Mouse (Mus musculus): ENCODE data around the gene Numbl.

Gene Numbl

DNA sequence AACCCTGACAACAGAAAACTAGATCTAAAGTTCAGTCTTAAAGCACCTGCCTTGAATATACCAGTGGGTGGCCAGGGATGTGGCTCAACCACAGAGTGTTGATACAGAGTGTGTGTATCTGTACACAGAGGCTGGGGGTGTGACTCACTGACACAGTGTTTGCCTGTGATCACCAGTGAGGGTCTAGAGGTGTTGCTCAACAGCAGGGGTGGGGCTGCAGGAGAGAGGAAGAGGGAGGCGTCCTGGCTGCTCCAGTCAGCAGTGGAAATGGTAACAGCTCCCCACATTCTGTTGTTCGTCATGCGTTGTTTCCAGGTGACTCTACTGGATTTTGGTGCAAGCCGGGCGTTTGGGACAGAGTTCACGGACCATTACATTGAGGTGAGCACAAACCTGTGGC is 6.3 kb upstream of the Numbl start:
- in situ Hi-C loops (cut with MboI, MseI): no loop called here

DNA sequence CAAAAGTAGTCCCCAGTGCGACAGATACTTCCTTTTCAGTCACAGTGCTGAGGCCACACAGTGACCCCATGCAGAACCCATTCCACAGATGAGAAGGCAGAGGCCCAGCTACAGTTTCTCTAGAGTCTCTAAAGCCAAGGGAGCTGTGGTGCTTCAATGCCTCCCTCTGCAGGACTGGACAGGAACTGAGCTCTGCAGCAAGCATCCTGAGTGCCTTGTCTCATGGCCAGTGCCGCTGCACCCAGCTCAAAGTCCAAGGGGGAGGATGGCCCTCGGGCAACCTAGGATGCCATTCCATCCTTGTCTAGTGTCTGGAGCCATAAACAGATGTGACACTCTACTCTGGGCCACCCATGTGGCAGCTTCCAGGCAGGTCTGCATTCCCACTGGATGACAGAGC is 2.5 kb upstream of the Numbl start:
- in situ Hi-C loops (cut with MboI, MseI): no loop called here

DNA sequence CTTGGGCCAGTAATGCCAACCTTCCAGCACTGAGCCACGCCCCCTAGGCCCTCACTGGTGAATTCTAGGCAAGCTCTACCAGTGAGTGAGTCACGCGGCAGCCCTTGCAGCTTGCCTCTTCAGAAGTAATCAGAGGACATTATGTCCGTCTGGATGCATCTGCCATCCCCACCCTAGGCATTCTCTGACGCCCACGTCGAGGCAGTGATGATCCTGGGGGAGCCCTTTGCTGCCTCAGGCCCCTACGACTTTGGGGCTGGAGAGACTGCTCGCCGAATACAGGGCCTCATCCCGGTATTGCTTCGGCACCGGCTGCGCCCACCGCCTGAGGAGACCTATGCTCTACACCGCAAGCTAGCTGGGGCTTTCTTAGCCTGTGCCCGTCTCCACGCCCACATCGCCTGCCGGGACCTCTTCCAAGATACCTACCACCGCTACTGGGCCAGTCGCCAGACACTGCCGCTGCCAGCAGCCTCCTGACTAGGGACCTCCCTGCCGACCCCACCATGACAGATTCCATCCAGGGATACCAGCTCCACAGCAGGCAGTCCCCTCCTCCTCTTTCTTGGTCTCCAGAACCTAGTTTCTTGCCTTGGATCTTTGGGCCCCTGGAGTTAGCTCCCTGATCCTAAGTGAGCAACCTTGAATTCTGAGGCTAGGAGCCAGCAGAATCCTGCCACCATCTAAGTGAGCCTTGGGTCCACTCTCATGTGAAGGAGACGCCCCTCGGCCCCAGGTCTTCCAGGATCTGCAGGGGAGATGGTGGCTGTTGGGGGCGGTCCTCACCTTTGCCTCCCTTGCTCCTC is 984 bp upstream of the Numbl start:
- in situ Hi-C loops (cut with MboI, MseI): no loop called here

DNA sequence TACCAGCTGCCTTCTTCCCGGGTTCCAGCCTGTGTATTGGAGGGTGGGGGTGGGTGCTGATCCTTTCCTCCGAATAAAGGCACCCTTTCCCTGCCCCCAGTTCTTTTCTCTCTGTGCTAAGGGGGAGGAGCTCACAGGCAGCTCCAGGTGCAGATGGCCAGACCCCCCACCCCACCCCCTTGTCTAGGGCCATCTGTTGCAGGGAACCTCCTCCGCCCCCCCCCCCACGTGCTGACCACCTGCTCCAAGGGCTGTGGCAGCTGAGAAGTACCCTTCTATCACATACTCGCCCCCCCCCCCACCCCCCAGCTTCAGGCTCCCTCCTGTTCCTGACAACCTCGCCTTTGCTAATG is 405 bp upstream of the Numbl start:
- in situ Hi-C loops (cut with MboI, MseI): no loop called here

DNA sequence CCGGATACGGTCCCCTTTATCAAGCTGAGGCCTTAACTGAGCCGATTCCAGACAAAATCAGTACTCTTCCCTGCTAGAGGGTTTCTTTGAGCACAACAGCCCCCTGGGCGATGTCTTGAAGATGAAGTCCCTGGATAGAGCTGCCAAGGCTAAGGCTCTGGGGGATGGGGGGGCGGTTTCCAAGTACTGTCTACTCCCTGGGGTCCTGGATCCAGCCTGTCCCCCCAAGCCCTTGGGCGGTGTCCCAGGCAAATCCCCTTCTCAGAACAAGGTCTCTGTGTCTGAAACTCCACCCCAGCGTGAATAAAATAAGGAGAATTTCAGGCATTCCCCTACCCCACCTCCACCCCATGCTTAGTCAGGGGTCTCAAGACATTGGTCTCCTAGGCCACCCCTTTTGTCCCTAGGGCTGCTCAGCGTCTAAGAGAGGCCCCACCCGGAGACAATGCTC is 1.1 kb downstream of the Numbl start:
- in situ Hi-C loops (cut with MboI, MseI): no loop called here

DNA sequence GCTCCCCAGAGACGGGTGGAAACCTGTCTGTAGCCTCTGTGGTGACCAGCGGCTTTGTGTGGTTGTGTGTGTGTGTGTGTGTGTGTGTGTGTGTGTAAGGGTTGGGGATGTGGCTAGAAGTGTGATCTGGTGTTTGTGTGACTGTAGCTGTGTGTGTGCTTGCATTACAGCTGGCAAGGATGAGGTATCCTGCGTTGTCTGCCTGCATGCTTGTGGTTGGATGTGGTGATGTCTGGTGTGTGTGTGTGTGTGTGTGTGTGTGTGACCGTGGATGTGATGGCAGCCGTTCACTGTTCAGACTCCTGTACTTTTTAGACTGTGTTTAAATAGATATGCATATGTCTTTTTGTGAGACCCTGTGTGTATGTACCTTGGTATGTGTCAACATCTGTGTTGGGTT is 1.5 kb downstream of the Numbl start:
- in situ Hi-C loops (cut with MboI, MseI): no loop called here

DNA sequence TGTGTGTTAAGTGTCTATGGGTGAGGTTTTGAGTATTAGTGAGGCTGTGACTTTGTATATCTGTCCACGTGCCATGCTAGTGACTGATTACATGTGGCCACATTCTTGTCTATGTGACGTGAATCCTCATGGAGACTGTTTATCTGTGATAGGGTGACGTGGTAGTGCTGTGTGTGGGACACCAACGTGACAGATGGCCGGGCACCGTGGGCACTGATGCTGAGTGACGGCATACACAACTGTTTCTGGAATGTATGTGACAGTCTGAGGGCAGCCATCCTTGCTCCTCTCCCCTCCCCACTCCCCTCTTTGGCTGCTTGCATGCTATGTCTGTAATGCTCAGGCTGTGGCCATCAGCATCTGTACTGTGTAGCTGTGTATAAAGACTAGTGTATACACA is 2.6 kb downstream of the Numbl start:
- in situ Hi-C loops (cut with MboI, MseI): no loop called here

DNA sequence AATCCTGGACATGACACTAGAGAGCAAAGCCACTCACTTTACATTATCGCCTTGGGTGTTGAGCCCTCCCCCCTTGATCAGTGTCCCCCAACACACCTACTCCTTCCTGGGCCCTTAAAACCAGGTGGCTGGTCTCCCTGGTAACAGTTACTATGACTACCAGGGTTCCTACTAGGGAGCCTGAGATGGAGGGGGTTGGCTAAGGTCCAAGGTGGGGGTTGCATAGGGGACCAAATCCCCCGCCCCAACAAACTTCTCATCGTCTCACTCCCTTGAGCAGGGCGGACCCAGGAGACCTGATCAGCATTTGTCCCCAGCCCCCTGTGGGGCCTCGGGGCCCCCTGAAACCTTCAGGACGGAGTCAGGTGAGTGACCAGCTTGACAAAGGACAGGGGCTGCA is 3.7 kb downstream of the Numbl start:
- in situ Hi-C loops (cut with MboI, MseI): no loop called here

DNA sequence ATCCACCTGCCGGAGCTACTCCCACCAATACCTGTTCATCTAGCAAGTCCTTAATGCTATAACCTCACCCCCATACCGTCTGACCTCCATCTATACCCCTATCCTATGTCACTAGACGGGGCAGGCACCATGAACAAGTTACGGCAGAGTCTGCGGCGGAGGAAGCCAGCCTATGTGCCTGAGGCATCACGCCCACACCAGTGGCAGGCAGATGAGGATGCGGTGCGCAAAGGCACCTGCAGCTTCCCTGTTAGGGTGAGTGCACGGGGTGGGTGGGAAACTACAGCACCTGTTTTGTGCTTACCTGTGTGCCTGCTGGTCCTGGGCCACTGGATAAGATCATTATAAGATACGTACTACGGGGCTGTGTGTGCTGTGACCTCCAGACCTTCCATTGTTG is 6.5 kb downstream of the Numbl start:
- in situ Hi-C loops (cut with MboI, MseI): no loop called here

DNA sequence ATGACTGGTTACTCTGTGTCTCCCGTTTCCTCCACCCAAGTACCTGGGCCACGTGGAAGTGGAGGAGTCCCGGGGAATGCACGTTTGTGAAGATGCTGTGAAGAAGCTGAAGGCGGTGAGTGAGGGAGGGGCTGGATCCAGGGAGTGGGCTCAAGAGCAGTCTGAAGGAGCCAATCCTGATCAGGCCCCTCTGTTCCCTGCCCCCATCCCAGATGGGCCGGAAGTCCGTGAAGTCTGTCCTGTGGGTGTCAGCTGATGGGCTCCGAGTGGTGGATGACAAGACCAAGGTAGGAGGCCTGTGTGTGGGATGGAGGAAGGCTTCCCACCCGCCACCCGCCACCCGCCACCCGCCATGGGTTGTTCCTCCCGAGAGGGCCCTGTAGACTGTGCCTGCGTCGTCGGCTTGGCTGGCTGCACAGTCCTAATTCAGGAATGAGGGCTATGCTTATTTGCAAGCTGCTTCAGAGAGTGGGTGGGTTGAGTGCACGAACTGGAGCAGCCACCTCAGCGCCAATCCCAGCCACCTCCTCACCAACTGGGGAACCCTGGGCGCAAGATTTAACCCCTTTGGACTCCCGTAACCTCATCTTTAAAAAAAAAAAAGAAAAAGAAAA is 8.4 kb downstream of the Numbl start:
- in situ Hi-C loops (cut with MboI, MseI): no loop called here

DNA sequence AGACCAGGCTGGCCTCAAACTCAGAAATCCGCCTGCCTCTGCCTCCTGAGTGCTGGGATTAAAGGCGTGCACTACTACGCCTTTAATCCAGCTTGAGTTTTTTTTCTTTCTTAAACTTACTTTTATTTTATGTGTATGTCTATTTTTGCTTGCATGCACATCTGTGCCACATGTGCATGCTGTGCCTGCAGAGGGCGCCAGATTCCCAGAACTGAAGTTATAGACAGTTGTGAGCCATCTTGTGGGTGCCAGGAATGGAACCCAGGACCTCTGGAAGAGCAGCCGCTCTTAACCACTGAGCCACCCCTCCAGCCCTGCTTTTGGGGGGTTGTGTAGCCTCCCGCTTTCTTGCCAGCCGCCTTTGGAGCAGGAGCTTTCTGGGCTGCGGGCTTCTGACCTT is 13.2 kb downstream of the Numbl start:
- in situ Hi-C loops (cut with MboI, MseI): no loop called here

DNA sequence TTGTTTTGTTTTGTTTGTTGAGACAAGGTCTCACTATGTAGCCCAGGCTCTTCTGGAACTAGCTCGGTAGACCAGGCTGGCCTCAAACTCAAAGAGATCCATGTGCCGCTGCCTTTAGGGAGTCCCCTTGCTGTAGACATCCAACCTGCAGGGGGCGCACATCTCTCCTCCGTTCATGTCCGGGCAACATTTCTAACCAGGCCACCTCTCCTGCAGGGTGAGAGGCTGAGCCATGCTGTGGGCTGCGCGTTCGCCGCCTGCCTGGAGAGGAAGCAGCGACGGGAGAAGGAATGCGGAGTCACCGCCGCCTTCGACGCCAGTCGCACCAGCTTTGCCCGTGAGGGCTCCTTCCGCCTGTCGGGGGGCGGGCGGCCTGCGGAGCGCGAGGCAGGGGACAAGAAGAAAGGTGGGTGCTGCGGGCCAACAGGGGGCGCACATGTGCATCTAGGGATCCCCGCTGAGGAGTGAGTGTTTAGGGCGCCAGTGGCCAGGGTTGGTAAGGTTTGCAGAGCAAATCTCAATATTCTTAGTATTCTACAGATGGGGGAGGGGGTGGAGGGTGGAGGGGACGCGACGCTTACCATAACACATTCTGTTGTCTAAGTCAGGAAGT is 15.6 kb downstream of the Numbl start:
- in situ Hi-C loops (cut with MboI, MseI): no loop called here

DNA sequence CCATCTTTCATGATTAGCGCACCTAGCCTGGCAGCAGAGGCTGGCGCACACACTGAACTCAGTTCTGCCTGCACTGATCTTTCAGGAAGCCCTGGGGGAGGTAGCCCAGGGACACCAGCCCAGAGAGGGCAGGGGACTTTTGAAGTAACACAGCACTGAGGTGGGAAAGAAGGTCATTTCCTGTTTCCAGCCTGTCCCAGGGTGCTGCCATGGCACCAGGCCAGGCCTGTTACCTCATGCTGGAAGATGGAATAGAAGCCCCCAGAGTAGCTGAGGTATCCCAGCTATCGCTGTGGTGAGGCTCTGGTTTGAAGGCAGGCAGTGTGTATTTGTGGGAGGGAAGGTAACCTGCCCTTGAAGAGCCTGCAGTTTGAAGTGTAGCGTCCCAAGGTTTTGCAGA is 16.7 kb downstream of the Numbl start:
- in situ Hi-C loops (cut with MboI, MseI): loop anchor here (25.0 kb wide), 1 partner anchor 513 kb away; the partner anchor contains the start of gene Cyp2b19

DNA sequence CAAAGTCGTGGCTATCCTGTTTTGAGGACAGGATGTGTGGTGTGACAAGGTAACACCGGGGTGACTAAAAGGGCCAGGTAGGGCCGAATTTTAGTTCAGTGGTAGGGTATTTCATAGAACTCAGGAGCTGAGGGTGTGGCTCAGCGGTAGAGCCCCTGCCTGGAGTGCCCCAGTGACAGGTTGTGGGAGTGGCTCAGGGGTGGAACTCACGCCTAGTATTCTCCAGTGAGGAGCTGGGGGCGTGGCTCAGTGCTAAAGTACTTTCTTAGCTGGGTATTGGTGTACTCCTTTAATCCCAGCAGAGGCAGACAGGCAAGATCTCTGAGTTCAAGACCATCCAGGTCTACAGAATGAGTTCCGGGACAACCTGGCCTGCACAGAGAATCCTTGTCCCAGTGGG is 17.8 kb downstream of the Numbl start:
- in situ Hi-C loops (cut with MboI, MseI): loop anchor here (25.0 kb wide), 1 partner anchor 514 kb away; the partner anchor contains the start of gene Cyp2b19

DNA sequence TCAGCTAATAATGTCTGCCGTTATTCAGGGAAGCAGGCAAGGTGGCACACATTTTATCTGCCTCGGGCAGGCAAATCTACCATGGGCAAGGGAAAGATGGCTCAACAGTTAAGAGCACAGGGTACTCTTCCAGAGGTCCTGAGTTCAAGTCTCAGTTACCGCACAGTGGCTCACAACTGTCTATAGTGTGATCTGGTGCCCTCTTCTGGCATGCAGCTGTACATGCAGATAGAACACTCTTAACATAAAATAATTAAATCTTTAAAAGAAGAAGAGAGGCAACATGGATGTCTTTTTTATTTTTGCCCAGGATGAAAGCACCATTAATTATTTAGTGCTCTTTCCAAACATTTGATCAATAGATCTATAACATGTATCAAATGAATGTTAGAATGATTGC is 19.0 kb downstream of the Numbl start:
- in situ Hi-C loops (cut with MboI, MseI): loop anchor here (25.0 kb wide), 1 partner anchor 515 kb away; the partner anchor contains the start of gene Cyp2b19

DNA sequence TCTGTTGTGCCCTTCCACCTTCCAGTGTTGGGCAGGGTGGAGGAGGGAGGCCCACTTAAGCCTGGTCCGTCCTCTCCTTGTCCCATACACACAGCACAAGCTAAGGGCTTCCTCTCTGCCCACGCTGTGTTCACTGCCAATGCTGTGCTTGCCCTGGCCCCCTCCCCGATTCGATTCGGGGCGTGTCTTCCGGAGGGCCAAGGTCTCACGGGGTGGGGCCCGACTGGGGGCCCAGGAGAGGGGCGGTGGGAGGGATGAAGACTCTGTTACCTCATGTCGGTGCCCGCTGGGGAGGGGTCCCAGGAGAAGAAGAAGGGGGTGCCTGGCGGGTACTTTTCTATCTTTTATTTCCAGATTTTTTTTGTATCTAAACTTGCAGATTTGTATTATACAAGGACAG is 23.5 kb downstream of the Numbl start:
- in situ Hi-C loops (cut with MboI, MseI): loop anchor here (10.0 to 25.0 kb wide), 2 partner anchors 519 to 1233 kb away; partner anchors contain the start of genes Cyp2b19 and Ifnl2

DNA sequence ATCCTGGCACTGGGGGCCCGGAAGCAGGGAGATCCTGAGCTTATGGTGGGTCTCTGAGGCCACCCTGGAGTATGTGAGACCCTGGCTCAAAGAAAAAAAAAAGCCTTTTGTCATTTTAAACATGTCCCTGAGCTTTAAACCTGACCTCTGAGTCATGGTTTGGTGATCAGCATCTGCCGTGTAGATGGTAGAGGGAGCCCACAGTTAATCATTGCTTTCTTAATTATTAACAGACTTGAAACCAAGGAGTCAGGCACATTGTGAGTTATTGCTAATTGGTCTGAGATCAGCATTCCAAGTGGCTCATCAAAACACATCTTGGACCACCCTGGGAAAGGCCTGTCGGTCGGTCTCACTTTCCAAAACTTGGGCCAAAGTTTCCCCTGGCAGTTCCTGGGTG is 24.0 kb downstream of the Numbl start:
- in situ Hi-C loops (cut with MboI, MseI): loop anchor here (10.0 to 25.0 kb wide), 2 partner anchors 520 to 1233 kb away; partner anchors contain the start of genes Cyp2b19 and Ifnl2

DNA sequence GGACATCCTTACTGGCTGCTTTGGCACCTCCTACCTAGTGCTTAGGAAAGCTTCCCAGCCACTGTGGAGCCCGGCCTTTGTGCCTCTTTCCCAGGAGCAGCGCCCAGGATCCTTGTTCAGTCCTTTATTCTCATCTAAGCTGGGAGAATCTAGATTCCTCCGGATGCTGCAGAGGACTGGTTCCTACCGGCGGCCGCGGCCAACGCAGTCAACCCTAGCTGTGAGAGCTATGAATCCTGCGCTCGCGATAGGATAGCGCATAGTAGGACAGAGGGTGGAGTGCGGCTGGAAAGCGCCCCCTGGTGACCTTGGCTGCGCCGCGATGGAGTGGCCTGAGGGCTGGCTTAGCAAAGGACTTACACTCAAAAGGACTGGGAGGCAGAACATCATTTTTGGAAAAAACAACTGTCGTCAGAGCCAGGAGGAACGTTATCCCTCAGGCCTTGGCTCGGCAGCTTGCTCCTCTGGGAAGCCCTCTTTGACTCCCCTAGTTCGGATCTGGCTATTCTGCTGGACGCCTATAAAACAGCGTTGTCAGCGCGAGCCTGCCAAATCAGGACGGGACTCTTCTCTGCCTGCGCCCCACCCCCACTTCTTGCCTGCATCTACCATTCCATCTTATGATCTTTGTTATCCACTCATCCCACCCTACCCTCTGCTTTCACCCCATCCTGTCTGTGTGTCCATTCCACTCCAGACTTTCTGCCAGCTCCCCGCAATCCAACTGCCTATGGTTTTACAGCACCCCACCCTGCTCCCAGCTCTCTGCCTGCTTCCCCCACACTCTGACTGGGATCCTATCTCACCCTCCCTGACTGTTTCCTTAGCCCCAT is 26.8 kb downstream of the Numbl start:
- in situ Hi-C loops (cut with MboI, MseI): loop anchor here (10.0 to 25.0 kb wide), 2 partner anchors 523 to 1230 kb away; partner anchors contain the start of genes Cyp2b19 and Ifnl2

DNA sequence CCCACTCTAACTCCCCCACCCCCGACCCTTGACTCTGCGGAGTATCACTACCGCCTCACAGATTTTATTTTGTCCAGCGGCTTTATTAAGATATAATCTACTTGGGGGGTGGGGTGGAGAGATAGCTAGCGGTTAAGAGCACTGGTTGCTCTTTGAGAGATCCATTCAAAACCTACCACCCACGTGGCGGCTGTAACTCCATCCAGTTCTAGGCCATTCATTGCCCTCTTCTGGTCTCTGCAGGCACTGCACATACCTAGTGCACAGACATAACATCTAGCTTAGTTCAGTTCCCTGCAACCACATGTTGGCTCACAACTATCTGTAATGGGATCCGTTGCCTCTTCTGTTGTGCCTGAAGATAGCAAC is 27.4 kb downstream of the Numbl start:
- in situ Hi-C loops (cut with MboI, MseI): loop anchor here (10.0 to 25.0 kb wide), 2 partner anchors 523 to 1229 kb away; partner anchors contain the start of genes Cyp2b19 and Ifnl2

DNA sequence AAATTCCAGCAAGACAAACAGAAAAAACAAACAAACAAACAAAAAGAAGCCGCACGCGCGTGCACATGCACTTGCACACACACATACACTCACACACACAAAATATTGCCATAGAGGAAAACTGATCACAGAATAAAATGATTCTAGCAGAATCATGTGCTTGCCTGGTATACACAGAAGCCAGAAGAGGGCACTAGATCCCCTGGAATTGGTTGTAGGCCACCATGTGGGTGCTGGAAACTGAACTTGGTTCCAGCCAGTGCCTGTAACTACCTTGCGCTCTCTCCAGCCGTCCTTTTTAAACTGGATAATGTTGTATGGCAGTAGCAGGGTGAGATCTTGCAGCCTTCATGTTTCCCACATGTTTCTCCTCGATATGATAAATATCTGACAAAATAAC is 30.5 kb downstream of the Numbl start:
- in situ Hi-C loops (cut with MboI, MseI): loop anchor here (10.0 to 25.0 kb wide), 2 partner anchors 526 to 1226 kb away; partner anchors contain the start of genes Cyp2b19 and Ifnl2

DNA sequence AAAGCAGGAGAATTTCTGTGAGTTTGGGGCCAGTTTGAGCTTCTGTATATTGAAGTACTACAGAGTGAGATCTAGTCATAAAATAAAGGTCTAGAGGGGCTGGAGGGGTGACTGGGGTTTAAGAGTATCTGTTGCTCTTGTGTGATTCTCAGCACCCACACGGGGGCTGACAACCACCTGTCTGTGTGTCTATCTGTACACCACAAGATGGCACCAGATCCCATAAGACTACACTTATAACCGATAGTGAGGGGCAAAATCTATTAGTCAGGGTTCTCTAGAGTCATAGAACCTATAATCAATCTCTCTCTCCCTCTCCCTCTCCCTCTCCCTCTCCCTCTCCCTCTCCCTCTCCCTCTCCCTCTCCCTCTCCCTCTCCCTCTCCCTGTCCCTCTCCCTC is 32.3 kb downstream of the Numbl start:
- in situ Hi-C loops (cut with MboI, MseI): loop anchor here (25.0 kb wide), 1 partner anchor 528 kb away; the partner anchor contains the start of gene Cyp2b19
